Mouse (Mus musculus): Measurements from ENCODE around the gene BC051142.
"Not testable (repeated sequence)": the region's sequence is repeated elsewhere in the genome, so short reads cannot be mapped to it uniquely, and the experiment has no call there.

GRCm38 (mm10) chr17:34477238-34478013 lies 78.8 kb downstream of the BC051142 start, which contains the start of gene Btnl4:
- TF ChIP-seq CTCF (IDR thresholded peaks at IDR 0.05; ENCODE audit: extremely low read depth, insufficient read depth, insufficient read length, insufficient replicate concordance); POLR2A (IDR thresholded peaks at IDR 0.05; ENCODE audit: low read depth, low read length): not testable (repeated sequence)
